Mouse (Mus musculus) adrenal gland, adult (tissue): ENCODE measurements around the gene Kdm7a.
A peak's percentile ranks its signal among the peaks of the same experiment; 100 is the strongest.

ENCODE experiments used
- DNase-seq, 2 experiments: peaks; one replicate each; pipeline ENCODE4 v3.0.0; 2022 to 2023; ENCODE audit warnings: low spot score in 1 of 2; ENCODE audit not compliant: inconsistent age in 2 of 2

Kdm7a gene

GRCm38 (mm10) chr6:39208181-39208580 lies 1.6 kb upstream of the Kdm7a start:
- no peak for DNase-seq

- peak; percentile 64 to 92 for DNase-seq
Observed at GRCm38 (mm10) chr6:39205650-39206580, 674 bp downstream of the Kdm7a start.

GRCm38 (mm10) chr6:39205064-39205649 lies 1.4 kb downstream of the Kdm7a start:
- DNase-seq = peak; percentile 79 to 95

- DNase-seq = peak in 1 of 2 experiments; percentile 47
Observed at GRCm38 (mm10) chr6:39204444-39204843, 2.1 kb downstream of the Kdm7a start.

- no peak for DNase-seq
Observed at GRCm38 (mm10) chr6:39203236-39203635, 3.4 kb downstream of the Kdm7a start.

- no peak for DNase-seq
Observed at GRCm38 (mm10) chr6:39193006-39193405, 13.6 kb downstream of the Kdm7a start.

GRCm38 (mm10) chr6:39191518-39191917 lies 15.1 kb downstream of the Kdm7a start:
- DNase-seq = no peak

- DNase-seq = peak in 1 of 2 experiments; percentile 62
Observed at GRCm38 (mm10) chr6:39187227-39187626, 19.4 kb downstream of the Kdm7a start.

- no peak for DNase-seq
Observed at GRCm38 (mm10) chr6:39169089-39169488, 37.5 kb downstream of the Kdm7a start.

- peak; percentile 22 to 79 for DNase-seq
Observed at GRCm38 (mm10) chr6:39164891-39165290, 41.7 kb downstream of the Kdm7a start.

- DNase-seq = no peak
Observed at GRCm38 (mm10) chr6:39161975-39162374, 44.6 kb downstream of the Kdm7a start.

GRCm38 (mm10) chr6:39146041-39146440 lies 60.5 kb downstream of the Kdm7a start:
- DNase-seq = peak in 1 of 2 experiments; percentile 64

GRCm38 (mm10) chr6:39132556-39132955 lies 74.0 kb downstream of the Kdm7a start:
- no peak for DNase-seq

GRCm38 (mm10) chr6:39131480-39131879 lies 75.1 kb downstream of the Kdm7a start:
- no peak for DNase-seq

GRCm38 (mm10) chr6:39124719-39125118 lies 81.9 kb downstream of the Kdm7a start:
- no peak for DNase-seq

GRCm38 (mm10) chr6:39120685-39121084 lies 85.9 kb downstream of the Kdm7a start:
- no peak for DNase-seq

- no peak for DNase-seq
Observed at GRCm38 (mm10) chr6:39118456-39118881, 88.1 kb downstream of the Kdm7a start.

GRCm38 (mm10) chr6:39117584-39118455 lies 88.8 kb downstream of the Kdm7a start, which contains the start of gene Parp12:
TSS of gene Parp12 (minus strand) at chr6:39118349.
- DNase-seq = peak; percentile 88 to 95

- no peak for DNase-seq
Observed at GRCm38 (mm10) chr6:39115438-39115837, 91.2 kb downstream of the Kdm7a start.

- no peak for DNase-seq
Observed at GRCm38 (mm10) chr6:39113141-39113540, 93.4 kb downstream of the Kdm7a start.

- no peak for DNase-seq
Observed at GRCm38 (mm10) chr6:39112701-39113100, 93.9 kb downstream of the Kdm7a start.
